Mouse (Mus musculus) stomach, postnatal 0 days (tissue): Measurements from ENCODE around the gene Adamts16.

Experiments used
- CTCF ChIP-seq: IDR thresholded peaks from 2 replicates; pipeline ENCODE4 v1.5.1; 2016; ENCODE audit warnings: antibody characterized with exemption, low read depth, mild to moderate bottlenecking, moderate library complexity
- EP300 ChIP-seq: optimal IDR thresholded peaks from 2 replicates; pipeline ENCODE3; 2016; ENCODE audit warnings: antibody characterized with exemption

DNA sequence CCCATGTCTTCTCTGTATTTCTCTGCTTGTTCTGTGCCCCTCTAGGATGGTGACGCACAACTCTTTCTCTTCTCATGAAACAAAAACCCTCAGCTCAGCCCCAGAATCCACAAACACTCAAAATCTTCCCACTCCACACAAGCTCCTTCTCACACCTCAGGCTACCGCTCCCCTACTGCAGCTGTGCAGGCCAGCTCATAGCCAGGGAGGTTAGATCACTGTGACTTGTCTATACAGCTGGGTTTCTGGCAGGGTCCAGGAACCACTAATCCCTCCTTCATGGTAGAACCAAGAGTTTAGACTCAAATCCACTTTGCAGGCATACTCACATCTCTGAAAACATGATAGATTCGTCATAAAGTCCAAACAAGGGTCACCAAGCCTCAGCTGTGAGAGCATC lies 161.3 kb downstream of the Adamts16 start:
- TF ChIP-seq CTCF (no peak), EP300 (no peak)
